Mouse (Mus musculus) right cerebral cortex, postnatal 14 days (tissue): ENCODE measurements at regions not wholly inside any gene's neighbourhood (a gene's known extent, or its start where the extent isn't known, plus 50 kb on each side); places are given as distances from the start of the nearest gene placed in this dataset.
A peak's percentile ranks its signal among the peaks of the same experiment; 100 is the strongest.

ENCODE experiments used
- DNase-seq: peaks from one replicate; pipeline ENCODE4 v3.0.0; 2022

GRCm38 (mm10) chr13:35079685-35080084 is 52.8 kb upstream of the Eci2 start:
- no peak for DNase-seq

- no peak for DNase-seq
These were observed 58.5 kb upstream of the Eci2 start for GRCm38 (mm10) chr13:35085386-35085785.

GRCm38 (mm10) chr13:35087246-35088040 is 60.5 kb upstream of the Eci2 start:
- peak; percentile 64 for DNase-seq

DNA sequence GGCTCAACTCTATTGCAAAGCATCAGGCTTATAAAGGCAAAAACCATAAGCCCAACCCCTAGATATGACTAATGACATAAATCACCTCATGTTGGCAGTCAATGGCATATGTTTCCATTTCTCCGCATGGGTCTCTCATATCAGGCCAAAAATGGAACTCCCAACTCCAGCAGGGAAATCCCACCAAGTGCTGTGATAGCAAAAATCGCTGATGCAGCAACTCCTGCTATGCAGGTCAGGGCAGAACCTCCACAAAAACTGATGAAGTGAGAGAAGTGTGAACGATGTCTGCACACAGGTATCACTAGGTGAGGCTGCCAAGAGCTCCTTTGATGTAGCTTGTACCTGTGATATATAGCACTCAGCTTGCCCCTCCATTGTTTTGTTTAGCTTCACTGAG is 64.3 kb upstream of the Eci2 start:
- no peak for DNase-seq

DNA sequence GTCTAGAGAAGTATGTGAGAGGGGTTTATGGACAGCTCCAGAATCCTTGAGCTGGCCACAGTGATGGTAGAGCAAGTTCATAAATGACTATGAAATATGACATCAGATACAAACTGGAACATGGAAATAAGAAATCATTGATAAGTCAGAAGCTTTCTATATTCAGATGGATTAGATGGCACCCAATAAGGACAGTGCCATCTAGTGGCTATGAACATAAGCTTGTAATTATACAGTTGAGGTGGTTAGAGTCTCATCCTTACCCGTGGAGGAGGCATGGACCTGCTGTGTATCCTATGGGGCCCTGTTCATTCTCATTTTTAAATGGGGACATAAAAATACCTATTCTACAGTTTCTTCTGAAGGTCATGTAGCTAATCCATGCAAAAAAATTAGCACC is 92.9 kb upstream of the Eci2 start:
- no peak for DNase-seq

DNA sequence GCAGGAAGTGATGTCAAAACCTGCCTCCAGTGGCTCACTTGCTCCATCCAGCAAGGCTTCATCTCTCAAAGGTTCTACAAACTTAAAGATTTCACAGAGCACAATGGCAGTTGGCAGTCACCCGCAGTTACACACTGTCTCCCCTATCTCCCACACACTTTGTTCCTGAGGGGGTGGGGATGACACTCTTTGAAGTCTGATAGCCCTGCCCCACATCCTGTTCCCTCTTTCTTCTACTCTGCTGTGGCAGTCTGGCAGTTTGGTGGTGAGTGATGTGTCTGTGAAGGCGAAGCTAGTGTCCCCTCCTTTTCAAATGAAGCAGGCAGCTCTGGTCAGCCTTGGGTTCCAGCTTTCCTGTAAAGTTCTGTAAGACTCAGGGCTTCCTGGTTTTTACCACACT is 102.6 kb upstream of the Eci2 start:
- no peak for DNase-seq

GRCm38 (mm10) chr13:35131272-35132185 is 104.6 kb upstream of the Eci2 start:
- peak; percentile 12 for DNase-seq

DNA sequence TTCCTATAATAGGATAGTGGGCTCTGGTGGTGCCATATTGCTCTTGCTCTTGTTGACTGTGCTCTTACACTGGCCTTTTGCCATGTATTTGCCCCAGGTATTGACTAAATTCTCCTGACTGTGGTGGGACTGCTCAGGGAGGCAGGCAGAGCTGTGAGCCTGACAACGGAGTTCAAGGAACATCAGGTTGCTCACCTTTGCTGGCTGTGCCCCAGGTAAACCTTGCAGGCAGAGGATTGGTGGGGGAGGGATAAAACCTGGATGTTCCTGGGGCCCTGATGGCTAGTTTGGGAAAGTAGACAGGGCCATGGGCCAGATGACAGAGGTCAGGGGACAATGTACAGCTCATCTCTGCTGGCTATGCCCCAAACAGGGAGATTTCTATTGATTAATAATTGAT is 124.7 kb upstream of the Eci2 start:
- no peak for DNase-seq

- DNase-seq = no peak
These were observed 132.6 kb upstream of the Eci2 start for GRCm38 (mm10) chr13:35159456-35159855.

- no peak for DNase-seq
These were observed 133.9 kb upstream of the Eci2 start for GRCm38 (mm10) chr13:35160767-35161166.

DNA sequence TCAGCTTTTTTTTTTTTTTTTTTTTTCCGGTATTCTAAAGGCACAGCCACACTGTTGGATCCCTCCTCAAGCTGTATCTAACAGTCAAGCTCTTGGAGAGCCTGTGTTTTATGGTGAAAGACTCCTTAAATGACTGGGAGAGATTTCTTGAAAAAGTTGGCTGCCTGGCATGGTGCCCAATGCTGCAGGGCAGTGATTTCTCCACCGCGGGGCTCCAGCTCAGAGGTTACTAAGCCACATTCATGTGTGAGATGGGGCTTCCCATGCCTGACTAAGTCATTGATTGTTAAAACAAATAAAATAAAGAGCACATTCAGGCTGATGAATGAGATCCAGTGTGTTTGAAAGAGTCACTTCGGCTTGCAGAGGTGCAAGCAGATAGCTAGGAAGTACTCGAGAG is 139.2 kb upstream of the Eci2 start:
- peak; percentile 28 for DNase-seq

DNA sequence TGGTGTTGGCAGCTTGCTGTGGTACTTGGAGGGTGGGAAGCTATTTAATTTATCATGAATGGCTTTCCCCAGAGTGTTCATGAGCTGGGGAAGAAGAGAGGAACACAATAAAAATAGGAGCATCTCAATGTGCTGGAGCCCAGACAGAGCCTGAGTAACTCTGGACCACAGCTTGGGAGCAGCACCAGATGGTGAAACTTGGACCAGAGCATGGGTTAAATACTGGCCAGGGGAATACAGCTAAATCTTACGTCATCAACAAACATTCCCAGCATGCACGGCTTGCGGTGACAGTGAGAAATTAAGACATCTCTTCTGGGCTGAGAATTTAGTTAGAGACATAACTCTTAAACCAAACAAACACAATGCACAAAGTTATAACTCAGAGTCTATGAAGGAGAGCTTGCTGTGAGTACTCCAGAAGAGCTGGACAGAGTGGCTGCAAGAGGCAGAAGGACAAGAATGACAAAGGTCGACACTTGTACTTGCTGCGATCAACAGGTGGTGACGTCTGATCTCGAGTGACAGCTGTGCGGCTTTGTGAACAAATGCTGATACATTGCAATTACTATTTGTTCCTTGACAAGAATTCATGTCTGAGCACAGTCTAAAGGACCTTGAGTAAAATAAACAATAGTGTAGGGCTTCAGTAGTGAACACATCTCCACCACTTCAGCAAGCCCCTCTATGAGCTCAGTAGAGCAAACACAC is 140.1 kb upstream of the Eci2 start:
- no peak for DNase-seq

DNA sequence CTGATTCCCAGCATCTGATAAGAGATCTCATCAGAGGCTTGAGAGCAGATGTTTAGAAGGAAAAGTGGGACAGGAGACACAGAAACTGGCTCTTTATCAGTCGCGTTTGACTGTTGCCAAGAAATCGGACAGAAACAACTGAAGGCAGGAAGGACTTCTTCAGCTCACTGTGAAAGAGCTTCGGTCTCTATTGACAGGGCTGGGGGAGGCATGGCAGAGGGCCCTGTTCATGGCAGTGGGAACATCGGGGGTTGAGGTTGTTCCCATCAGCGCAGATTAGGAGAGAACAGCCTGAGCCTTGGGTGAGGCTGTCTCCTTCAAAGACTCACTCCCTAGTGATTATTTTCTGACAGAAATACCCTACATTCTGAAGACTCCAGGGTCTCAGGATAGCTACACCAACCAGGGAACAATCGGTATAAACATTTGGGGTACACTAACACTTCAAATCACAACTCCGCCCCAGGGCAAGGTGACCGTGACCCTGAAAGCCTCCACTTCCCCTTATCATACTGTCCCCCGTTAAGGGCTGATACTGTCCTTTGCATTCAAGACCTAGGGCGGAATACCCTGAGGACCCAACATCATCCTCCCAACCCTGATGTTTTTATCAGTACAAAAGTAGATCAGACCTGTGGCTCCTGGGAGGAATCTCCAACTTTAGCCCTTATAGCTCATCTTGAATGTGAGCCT is 144.8 kb upstream of the Eci2 start:
- DNase-seq = no peak

DNA sequence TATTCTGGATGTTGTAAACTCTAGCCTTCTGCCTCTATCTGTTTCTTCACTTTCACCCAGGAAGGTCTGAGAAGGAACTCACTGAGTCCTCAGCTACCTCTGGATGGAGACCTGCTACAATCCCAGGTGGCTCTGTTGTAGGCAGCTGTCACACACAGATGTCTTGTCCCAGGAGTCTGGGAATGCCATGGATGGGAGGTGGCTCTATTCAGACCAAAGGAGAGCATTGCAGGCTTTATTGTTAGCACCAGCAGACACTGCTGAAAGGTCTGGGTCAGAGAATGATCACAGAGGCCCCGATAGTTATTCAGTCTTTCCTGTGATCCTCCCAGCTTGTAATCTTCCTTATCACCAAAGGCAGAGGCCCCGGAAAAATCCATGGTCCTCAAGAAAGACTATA is 146.6 kb upstream of the Eci2 start:
- DNase-seq = no peak

- no peak for DNase-seq
These were observed 148.7 kb upstream of the Eci2 start for GRCm38 (mm10) chr13:35175587-35175986.

DNA sequence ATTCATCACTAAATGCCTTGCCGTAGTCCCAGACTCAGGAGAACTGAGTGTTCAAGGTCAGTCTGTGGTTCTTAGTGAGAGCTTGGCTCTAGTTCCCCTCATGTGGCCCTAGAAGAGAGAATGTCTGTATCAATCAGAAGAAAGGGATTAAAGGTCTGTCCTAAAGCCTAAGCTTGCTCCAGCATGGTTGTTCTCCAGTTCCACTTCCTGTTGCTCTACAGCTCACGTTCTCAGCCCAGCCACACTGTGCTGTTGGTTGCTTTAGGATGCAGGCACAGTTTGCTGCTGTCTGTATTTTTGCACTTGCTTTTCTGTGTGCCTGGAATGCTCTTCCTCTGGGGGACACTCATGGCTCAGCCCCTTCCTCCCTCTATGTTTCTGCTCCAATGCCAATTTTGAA is 150.4 kb upstream of the Eci2 start:
- DNase-seq = no peak

GRCm38 (mm10) chr13:35189028-35189711 is 162.3 kb upstream of the Eci2 start:
- peak; percentile 27 for DNase-seq

DNA sequence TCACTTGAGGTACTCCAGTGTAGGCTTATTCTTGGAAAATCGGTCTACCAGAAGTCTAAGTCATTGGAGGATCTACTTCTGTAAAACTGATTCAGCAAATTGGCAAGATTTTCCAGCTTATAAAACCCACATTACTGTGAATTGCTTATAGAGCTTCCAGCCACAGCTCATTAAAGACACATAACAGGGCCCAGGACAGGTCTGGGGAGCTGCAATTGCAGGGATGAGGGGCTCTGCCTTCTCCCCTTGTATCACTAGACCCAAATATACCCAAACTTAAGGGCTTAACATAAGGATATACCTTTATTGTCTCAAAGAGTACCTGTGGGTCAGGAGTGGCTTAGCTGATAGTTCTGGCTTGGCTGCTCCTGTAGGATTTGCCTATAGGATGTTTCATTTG is 175.2 kb upstream of the Eci2 start:
- no peak for DNase-seq

DNA sequence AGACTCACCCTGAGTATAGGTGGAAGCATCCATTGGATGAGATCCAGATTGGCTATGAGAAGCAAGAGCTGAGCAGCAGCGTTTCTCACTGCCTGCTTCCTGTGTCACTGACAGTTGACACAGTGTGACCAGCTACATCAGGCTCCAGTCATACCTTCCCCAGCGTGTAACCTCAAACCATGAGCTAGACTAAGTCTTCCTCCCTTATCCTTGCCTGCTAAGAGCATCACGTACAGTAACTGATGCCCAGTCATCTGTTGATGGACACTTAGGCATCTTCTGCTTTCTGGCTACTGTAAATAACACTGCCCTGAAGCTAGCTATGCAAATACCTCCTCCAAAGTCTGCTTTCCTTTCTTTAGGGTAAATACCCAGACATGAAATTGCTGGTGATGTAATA is 181.4 kb upstream of the Eci2 start:
- DNase-seq = no peak

GRCm38 (mm10) chr13:35209551-35209950 is 182.7 kb upstream of the Eci2 start:
- DNase-seq = no peak

GRCm38 (mm10) chr13:35211834-35212233 is 184.9 kb upstream of the Eci2 start:
- no peak for DNase-seq

DNA sequence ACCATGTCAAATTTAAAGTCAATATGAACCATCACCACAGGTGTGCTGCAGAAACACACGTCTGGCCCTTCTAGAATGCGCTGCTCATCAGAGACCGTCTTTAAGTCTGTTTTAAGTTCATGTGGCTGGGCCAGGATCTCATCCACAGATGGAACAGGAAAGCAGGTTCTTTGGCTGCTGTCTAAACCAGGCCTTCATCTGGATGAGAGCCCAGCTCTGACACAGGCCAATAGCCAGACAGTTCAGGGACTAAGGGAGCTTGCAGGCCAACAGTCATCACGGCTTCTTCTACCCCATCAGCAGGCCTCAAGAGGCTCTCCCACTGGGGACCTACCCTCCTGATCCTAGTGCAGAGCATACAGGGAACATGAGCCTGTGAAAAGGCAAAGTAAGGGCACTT is 185.4 kb upstream of the Eci2 start:
- DNase-seq = no peak
